Mouse (Mus musculus) embryonic facial prominence, embryonic 13.5 days (tissue): Measurements from ENCODE around the gene Atxn1. TPM values are rescaled to one million over a fixed set of nuclear protein-coding genes. Genes with fewer than 3 reads are reported as not detected.

Source experiments
- ATAC-seq: fragments of 200-750 bp; cut with Nextera tagmentation; 2 replicates; pipeline ENCODE4 v1.8.0; 2017; ENCODE audit warnings: low read depth; ENCODE audit not compliant: insufficient number of reproducible peaks, insufficient read depth, low FRiP score, low TSS enrichment
- H3K27ac ChIP-seq: fragments of 300-500 bp; sonication (generic); 2 replicates; pipeline ENCODE4 v1.5.1; 2015; ENCODE audit warnings: moderate library complexity, mild to moderate bottlenecking, inconsistent platforms
- H3K27me3 ChIP-seq: fragments of 300-500 bp; sonication (generic); 2 replicates; pipeline ENCODE4 v1.6.1; 2015; ENCODE audit warnings: mild to moderate bottlenecking, inconsistent platforms
- H3K36me3 ChIP-seq: fragments of 300-500 bp; sonication (generic); 2 replicates; pipeline ENCODE4 v1.6.1; 2015; ENCODE audit warnings: mild to moderate bottlenecking, inconsistent platforms
- H3K4me1 ChIP-seq: fragments of 300-500 bp; sonication (generic); 2 replicates; pipeline ENCODE4 v1.6.1; 2015; ENCODE audit warnings: inconsistent platforms
- H3K4me2 ChIP-seq: fragments of 300-500 bp; sonication (generic); 2 replicates; pipeline ENCODE4 v1.6.1; 2015; ENCODE audit warnings: moderate library complexity, mild to moderate bottlenecking, inconsistent platforms
- H3K4me3 ChIP-seq: fragments of 300-500 bp; sonication (generic); 2 replicates; pipeline ENCODE4 v1.5.1; 2015; ENCODE audit warnings: mild to moderate bottlenecking, inconsistent platforms
- H3K9ac ChIP-seq: fragments of 300-500 bp; sonication (generic); 2 replicates; pipeline ENCODE4 v1.6.1; 2015; ENCODE audit warnings: mild to moderate bottlenecking, inconsistent platforms
- H3K9me3 ChIP-seq: fragments of 300-500 bp; sonication (generic); 2 replicates; pipeline ENCODE4 v1.6.1; 2016; ENCODE audit warnings: inconsistent platforms
- WGBS: fragments of 180-500 bp; shearing (Covaris S2); methylation state at CpG from one replicate; pipeline ENCODE4 v1.1.7; 2015; ENCODE audit warnings: mixed read lengths; 5-methylcytosine and 5-hydroxymethylcytosine counted together
- polyA plus RNA-seq: library from polyadenylated mRNA; unstranded; fragments of >200 nt; fragmentation: Nextera tagmentation; extraction: Ambion mirVana; gene quantifications from 2 replicates; pipeline ENCODE4 v1.2.1, GENCODE M21; 2015

The Atxn1 gene
- polyA plus RNA-seq, 1 experiment from 2014 or later: 5.5 TPM

GRCm38 (mm10) chr13:45940714-45941113, 24.1 kb downstream of the Atxn1 start:
- H3K4me2 ChIP-seq: no peak overlapping the region
- H3K4me3 ChIP-seq: no peak overlapping the region
- H3K36me3 ChIP-seq: peaks cover 12% of the 10 kb centered on the region; the same call in 1 of the 2 replicates
- no peaks in the 10 kb centered on the region for H3K27me3 ChIP-seq
- WGBS: 73% methylated on average over 4 of the region's 4 CpGs
- no peak overlapping the region for H3K9ac ChIP-seq
- H3K9me3 ChIP-seq: no peaks in the 10 kb centered on the region
- H3K27ac ChIP-seq: no peak overlapping the region
- peaks cover 14% of the 10 kb centered on the region for H3K4me1 ChIP-seq
- ATAC-seq: no peak

GRCm38 (mm10) chr13:45939561-45939960, 25.2 kb downstream of the Atxn1 start:
- Histone ChIP-seq H3K27ac (peak overlapping the region; percentile 12; the same call in 1 of the 2 replicates), H3K9ac (no peak overlapping the region), H3K4me1 (peaks cover 14% of the 10 kb centered on the region), H3K27me3 (no peaks in the 10 kb centered on the region), H3K36me3 (peaks cover 7% of the 10 kb centered on the region; the same call in 1 of the 2 replicates), H3K4me2 (no peak overlapping the region), H3K4me3 (no peak overlapping the region), H3K9me3 (no peaks in the 10 kb centered on the region)
- no peak for ATAC-seq
- WGBS: 66% methylated on average over 6 of the region's 6 CpGs

DNA sequence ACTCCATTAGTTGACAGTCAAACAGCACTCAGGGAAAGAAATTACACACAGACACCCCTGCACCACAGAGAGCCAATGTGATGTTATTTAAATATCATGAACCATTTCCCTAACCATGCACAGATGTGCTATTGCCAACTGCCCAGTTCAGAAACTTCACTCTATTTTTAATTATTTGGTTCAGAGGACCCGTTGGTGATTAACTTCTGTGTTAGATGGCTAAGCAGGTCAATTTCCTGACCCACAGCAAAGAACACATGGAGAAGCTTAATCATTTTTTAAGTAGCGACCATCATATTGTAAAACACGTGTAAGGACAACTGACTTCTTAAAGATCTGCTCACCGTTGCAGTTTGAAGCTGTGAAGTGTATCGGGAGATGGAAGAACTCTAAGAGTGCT, 26.7 kb downstream of the Atxn1 start:
- H3K9ac ChIP-seq: no peak overlapping the region
- no peak overlapping the region for H3K4me3 ChIP-seq
- no peak for ATAC-seq
- peaks cover 14% of the 10 kb centered on the region for H3K4me1 ChIP-seq
- 78% methylated on average over 5 of the region's 5 CpGs for WGBS
- no peak overlapping the region for H3K27ac ChIP-seq
- H3K9me3 ChIP-seq: no peaks in the 10 kb centered on the region
- H3K36me3 ChIP-seq: peaks cover 7% of the 10 kb centered on the region; the same call in 1 of the 2 replicates
- H3K27me3 ChIP-seq: no peaks in the 10 kb centered on the region
- no peak overlapping the region for H3K4me2 ChIP-seq

GRCm38 (mm10) chr13:45936765-45937164, 28.0 kb downstream of the Atxn1 start:
- peaks cover 7% of the 10 kb centered on the region; the same call in 1 of the 2 replicates for H3K36me3 ChIP-seq
- no peak overlapping the region for H3K4me2 ChIP-seq

DNA sequence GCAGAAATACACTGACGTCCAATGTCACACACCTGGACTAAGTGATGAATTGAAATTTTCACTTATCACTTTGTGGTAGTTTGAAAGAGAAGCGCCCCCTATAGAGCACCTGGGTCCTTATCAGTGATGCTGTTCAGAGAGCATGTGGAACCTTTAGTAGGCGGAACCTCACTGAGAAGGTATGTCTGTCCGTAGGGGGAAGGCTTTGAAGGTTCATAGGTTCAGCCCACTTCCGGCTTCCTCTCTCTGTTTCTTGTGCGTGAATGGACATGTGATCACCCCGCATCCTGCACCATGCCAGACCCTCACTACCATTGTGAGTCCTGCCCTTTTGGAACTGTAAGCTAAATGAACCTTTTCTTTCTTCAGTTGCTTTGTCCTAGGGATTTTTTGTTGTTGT, 29.0 kb downstream of the Atxn1 start:
- Histone ChIP-seq H3K9me3 (no peaks in the 10 kb centered on the region), H3K27me3 (no peaks in the 10 kb centered on the region), H3K27ac (no peak overlapping the region), H3K4me3 (no peak overlapping the region), H3K9ac (no peak overlapping the region), H3K36me3 (peaks cover 5% of the 10 kb centered on the region; the same call in 1 of the 2 replicates), H3K4me1 (peaks cover 12% of the 10 kb centered on the region), H3K4me2 (no peak overlapping the region)
- no peak for ATAC-seq
- WGBS: 74% methylated on average over 7 of the region's 7 CpGs

More at GRCm38 (mm10) chr13:45936765-45937164, 28.0 kb downstream of the Atxn1 start:
- Histone ChIP-seq H3K27ac (no peak overlapping the region), H3K9ac (no peak overlapping the region), H3K27me3 (no peaks in the 10 kb centered on the region), H3K4me1 (peaks cover 14% of the 10 kb centered on the region), H3K9me3 (no peaks in the 10 kb centered on the region), H3K4me3 (no peak overlapping the region)
- ATAC-seq: no peak

- no peak for ATAC-seq
- Histone ChIP-seq H3K9ac (no peak overlapping the region), H3K36me3 (peaks cover 4% of the 10 kb centered on the region; the same call in 1 of the 2 replicates), H3K27me3 (no peaks in the 10 kb centered on the region), H3K4me2 (no peak overlapping the region), H3K4me1 (peaks cover 4% of the 10 kb centered on the region), H3K27ac (no peak overlapping the region), H3K9me3 (no peaks in the 10 kb centered on the region), H3K4me3 (no peak overlapping the region)
- 77% methylated on average over 6 of the region's 6 CpGs for WGBS
Measured at GRCm38 (mm10) chr13:45934841-45935240, 30.0 kb downstream of the Atxn1 start.

DNA sequence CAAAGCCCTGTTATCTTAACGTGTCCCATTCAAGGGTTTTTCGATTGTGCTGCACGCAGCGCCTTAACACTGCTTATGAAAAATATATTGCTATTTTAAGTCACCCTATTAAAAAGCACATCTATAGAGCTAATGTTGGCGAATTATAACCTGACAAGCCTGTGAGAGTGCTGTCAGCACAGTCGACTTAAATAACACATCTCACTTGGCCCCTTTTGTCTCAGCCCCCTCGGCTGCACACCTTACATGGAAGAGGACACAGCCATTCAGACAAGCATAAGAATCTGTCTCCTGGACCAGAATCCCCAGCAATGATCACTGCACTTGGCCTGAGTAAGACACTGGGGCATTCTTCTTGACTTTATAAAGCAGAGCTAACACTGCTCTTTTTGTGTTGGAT, 30.7 kb downstream of the Atxn1 start:
- Histone ChIP-seq H3K9ac (no peak overlapping the region), H3K9me3 (no peaks in the 10 kb centered on the region), H3K36me3 (peaks cover 4% of the 10 kb centered on the region; the same call in 1 of the 2 replicates), H3K4me2 (no peak overlapping the region), H3K4me3 (no peak overlapping the region), H3K27ac (no peak overlapping the region), H3K27me3 (no peaks in the 10 kb centered on the region), H3K4me1 (no peaks in the 10 kb centered on the region)
- no peak for ATAC-seq
- WGBS: 76% methylated on average over 7 of the region's 7 CpGs

DNA sequence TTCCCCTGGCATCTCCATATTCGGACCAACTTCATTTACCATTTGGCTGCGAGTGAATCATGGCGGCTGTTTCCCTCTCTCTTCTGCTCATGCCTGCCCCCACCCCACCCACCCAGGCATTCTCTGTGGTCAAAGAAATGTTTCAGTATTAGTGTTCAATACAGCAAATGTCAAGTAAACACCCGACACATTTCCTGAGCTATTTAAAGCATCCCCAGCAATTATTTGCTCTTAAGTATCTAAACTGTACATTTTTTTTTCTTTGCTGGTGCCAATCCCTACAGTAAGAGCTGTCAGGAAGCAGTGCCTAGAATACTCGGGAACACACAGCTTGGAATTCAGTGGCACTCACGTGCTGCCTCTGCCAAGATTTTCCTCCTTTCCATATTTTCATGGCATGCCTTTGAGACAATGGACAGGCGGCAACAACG, 32.3 kb downstream of the Atxn1 start:
- Histone ChIP-seq H3K27me3 (no peaks in the 10 kb centered on the region), H3K36me3 (peaks cover 4% of the 10 kb centered on the region; the same call in 1 of the 2 replicates), H3K9ac (no peak overlapping the region), H3K4me3 (no peak overlapping the region), H3K27ac (no peak overlapping the region), H3K4me2 (no peak overlapping the region), H3K9me3 (no peaks in the 10 kb centered on the region), H3K4me1 (no peaks in the 10 kb centered on the region)
- ATAC-seq: no peak
- WGBS: 70% methylated on average over 8 of the region's 8 CpGs

- ATAC-seq: no peak
Measured at GRCm38 (mm10) chr13:45931891-45932290, 32.9 kb downstream of the Atxn1 start.

DNA sequence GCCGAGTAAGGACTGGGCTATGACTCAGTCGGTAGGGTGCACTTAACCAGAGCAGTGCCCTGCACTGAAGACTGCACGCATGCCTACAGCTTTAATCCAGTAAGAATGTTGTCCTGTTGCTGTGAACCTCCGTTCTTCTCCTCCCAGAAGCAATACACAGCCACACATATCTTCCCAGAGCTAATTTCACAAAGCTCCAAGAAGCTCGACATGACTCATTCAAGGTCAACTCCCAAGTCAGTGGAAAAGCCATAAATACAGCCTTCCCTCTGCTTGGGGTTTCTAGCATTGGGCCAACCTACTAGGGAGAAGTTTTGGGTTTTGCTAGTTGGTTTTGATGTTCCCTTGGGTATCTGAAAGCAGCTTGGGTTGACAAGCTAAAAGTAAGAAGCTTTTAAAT, 33.6 kb downstream of the Atxn1 start:
- no peak for ATAC-seq
- 94% methylated on average over 5 of the region's 5 CpGs for WGBS
- peaks cover 4% of the 10 kb centered on the region; the same call in 1 of the 2 replicates for H3K36me3 ChIP-seq
- H3K4me1 ChIP-seq: no peaks in the 10 kb centered on the region
- no peak overlapping the region for H3K9ac ChIP-seq
- H3K4me3 ChIP-seq: no peak overlapping the region
- H3K9me3 ChIP-seq: no peaks in the 10 kb centered on the region
- H3K4me2 ChIP-seq: no peak overlapping the region
- H3K27me3 ChIP-seq: no peaks in the 10 kb centered on the region
- H3K27ac ChIP-seq: no peak overlapping the region

More at GRCm38 (mm10) chr13:45931891-45932290, 32.9 kb downstream of the Atxn1 start:
- Histone ChIP-seq H3K36me3 (peaks cover 4% of the 10 kb centered on the region; the same call in 1 of the 2 replicates), H3K4me2 (no peak overlapping the region), H3K27ac (no peak overlapping the region), H3K4me1 (no peaks in the 10 kb centered on the region), H3K27me3 (no peaks in the 10 kb centered on the region), H3K4me3 (no peak overlapping the region), H3K9me3 (no peaks in the 10 kb centered on the region), H3K9ac (no peak overlapping the region)
- 62% methylated on average over 1 of the region's 1 CpGs for WGBS

GRCm38 (mm10) chr13:45929744-45930143, 35.1 kb downstream of the Atxn1 start:
- Histone ChIP-seq H3K9me3 (no peaks in the 10 kb centered on the region), H3K9ac (no peak overlapping the region), H3K36me3 (peaks cover 4% of the 10 kb centered on the region; the same call in 1 of the 2 replicates), H3K27ac (no peak overlapping the region), H3K4me2 (no peak overlapping the region), H3K4me1 (peaks cover 7% of the 10 kb centered on the region; the same call in 1 of the 2 replicates), H3K4me3 (no peak overlapping the region), H3K27me3 (no peaks in the 10 kb centered on the region)
- 73% methylated on average over 5 of the region's 5 CpGs for WGBS
- ATAC-seq: no peak

- ATAC-seq: no peak
- Histone ChIP-seq H3K9me3 (no peaks in the 10 kb centered on the region), H3K27ac (peak overlapping the region; percentile 44; the same call in 1 of the 2 replicates), H3K4me1 (peaks cover 18% of the 10 kb centered on the region), H3K9ac (no peak overlapping the region), H3K4me3 (no peak overlapping the region), H3K36me3 (no peaks in the 10 kb centered on the region), H3K4me2 (no peak overlapping the region), H3K27me3 (no peaks in the 10 kb centered on the region)
- WGBS: 77% methylated on average over 4 of the region's 4 CpGs
Measured at GRCm38 (mm10) chr13:45925294-45925693, 39.5 kb downstream of the Atxn1 start.
